Mouse (Mus musculus) bone marrow macrophage, adult 2 months (primary cell): ENCODE results near the gene Apeh.

Experiments used
- CTCF ChIP-seq: IDR thresholded peaks from 2 replicates; pipeline ENCODE4 v1.5.1; 2012; ENCODE audit warnings: low read depth, mild to moderate bottlenecking, low read length, moderate library complexity
- POLR2A ChIP-seq: IDR thresholded peaks from 2 replicates; pipeline ENCODE4 v1.6.1; 2012; ENCODE audit warnings: mild to moderate bottlenecking, low read depth, low read length, borderline replicate concordance

DNA sequence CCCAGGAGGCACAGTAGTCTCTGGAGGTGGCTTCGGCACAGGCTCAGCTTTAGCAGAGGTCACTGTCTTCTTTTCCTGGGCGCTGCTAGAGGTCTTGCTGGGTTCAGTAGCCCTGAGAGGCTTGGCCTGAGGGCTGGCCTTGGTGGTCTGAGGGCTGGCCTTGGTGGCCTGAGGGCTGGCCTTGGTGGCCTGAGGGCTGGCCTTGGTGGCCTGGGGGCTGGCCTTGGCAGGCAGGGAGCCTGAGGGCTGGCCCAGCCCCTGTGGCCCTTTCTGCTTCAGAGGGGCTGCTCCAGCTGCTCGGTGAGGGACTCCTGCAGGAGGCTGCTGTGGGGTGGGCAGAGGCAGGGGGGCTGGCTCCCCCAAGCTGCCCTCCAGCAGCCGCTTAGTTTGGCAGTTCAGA, 22.7 kb upstream of the Apeh start:
- no peak for TF ChIP-seq CTCF
- no peak for TF ChIP-seq POLR2A
